Mouse (Mus musculus) hindbrain, embryonic 14.5 days (tissue): ENCODE results near the gene Trim34a. TPM values are rescaled to one million over a fixed set of nuclear protein-coding genes. Genes with fewer than 3 reads are reported as not detected.

Experiments used
- polyA plus RNA-seq: library from polyadenylated mRNA; unstranded; fragments of >200 nt; fragmentation: Nextera tagmentation; extraction: Ambion mirVana; gene quantifications from 2 replicates; pipeline ENCODE4 v1.2.1, GENCODE M21; 2014

Gene Trim34a
- polyA plus RNA-seq, 1 experiment from 2014 or later, result 1.3 TPM

Other genes starting within 250 kb of the Trim34a start
- not detected in 2 replicates for gene Olfr638, start 245.7 kb upstream of the Trim34a start, polyA plus RNA-seq
- gene Olfr639, start 227.2 kb upstream of the Trim34a start, polyA plus RNA-seq, result 0.03 TPM in 1 of 2 replicates, not detected in the other
- gene Olfr640, start 218.9 kb upstream of the Trim34a start, polyA plus RNA-seq, result not detected in 2 replicates
- gene Olfr641, start 209.0 kb upstream of the Trim34a start, polyA plus RNA-seq, result not detected in 2 replicates
- not detected in 2 replicates for gene Olfr642, start 191.8 kb upstream of the Trim34a start, polyA plus RNA-seq
- not detected in 2 replicates for gene 4930516K23Rik, start 183.0 kb upstream of the Trim34a start, polyA plus RNA-seq
- gene Olfr644, start 172.6 kb upstream of the Trim34a start, polyA plus RNA-seq, result not detected in 2 replicates
- not detected in 2 replicates for gene Olfr645, start 159.0 kb upstream of the Trim34a start, polyA plus RNA-seq
- gene Olfr646, start 139.6 kb upstream of the Trim34a start, polyA plus RNA-seq, result not detected in 2 replicates
- gene Ubqln5, start 114.6 kb upstream of the Trim34a start, polyA plus RNA-seq, result not detected in 2 replicates
- gene Olfr643, start 107.1 kb upstream of the Trim34a start, polyA plus RNA-seq, result not detected in 2 replicates
- gene Ubqln3, start 101.2 kb upstream of the Trim34a start, polyA plus RNA-seq, result not detected in 2 replicates
- gene Ubqlnl, start 93.9 kb upstream of the Trim34a start, polyA plus RNA-seq, result not detected in 2 replicates
- gene Olfm5, start 79.6 kb upstream of the Trim34a start, polyA plus RNA-seq, result not detected in 2 replicates
- 0.63 and 0.66 TPM in 2 replicates for gene Olfr648, start 61.1 kb upstream of the Trim34a start, polyA plus RNA-seq
- gene Olfr649, start 48.5 kb upstream of the Trim34a start, polyA plus RNA-seq, result not detected in 2 replicates
- gene Trim6, start 25.7 kb upstream of the Trim34a start, polyA plus RNA-seq, result 0.13 and 0.20 TPM in 2 replicates
- gene Trim5, start 43.6 kb downstream of the Trim34a start, polyA plus RNA-seq, result 0.12 and 0.44 TPM in 2 replicates
- gene Trim12a, start 71.0 kb downstream of the Trim34a start, polyA plus RNA-seq, result 1.6 and 2.2 TPM in 2 replicates
- not detected in 2 replicates for gene Trim34b, start 85.0 kb downstream of the Trim34a start, polyA plus RNA-seq
- gene Trim12c, start 108.9 kb downstream of the Trim34a start, polyA plus RNA-seq, result 0.94 and 1.4 TPM in 2 replicates
- not detected in 2 replicates for gene Trim30b, start 125.4 kb downstream of the Trim34a start, polyA plus RNA-seq
- 0.11 TPM in 1 of 2 replicates, not detected in the other for gene Trim30c, start 156.4 kb downstream of the Trim34a start, polyA plus RNA-seq
- 0.43 and 0.83 TPM in 2 replicates for gene Trim30a, start 220.7 kb downstream of the Trim34a start, polyA plus RNA-seq